Mouse (Mus musculus): Measurements from ENCODE around the gene Aurkb. TPM values are rescaled to one million over a fixed set of nuclear protein-coding genes. Genes with fewer than 3 reads are reported as not detected.

The Aurkb gene
- polyA plus RNA-seq, 2 experiments from 2014 or later: 9.0 to 17.8 TPM

DNA sequence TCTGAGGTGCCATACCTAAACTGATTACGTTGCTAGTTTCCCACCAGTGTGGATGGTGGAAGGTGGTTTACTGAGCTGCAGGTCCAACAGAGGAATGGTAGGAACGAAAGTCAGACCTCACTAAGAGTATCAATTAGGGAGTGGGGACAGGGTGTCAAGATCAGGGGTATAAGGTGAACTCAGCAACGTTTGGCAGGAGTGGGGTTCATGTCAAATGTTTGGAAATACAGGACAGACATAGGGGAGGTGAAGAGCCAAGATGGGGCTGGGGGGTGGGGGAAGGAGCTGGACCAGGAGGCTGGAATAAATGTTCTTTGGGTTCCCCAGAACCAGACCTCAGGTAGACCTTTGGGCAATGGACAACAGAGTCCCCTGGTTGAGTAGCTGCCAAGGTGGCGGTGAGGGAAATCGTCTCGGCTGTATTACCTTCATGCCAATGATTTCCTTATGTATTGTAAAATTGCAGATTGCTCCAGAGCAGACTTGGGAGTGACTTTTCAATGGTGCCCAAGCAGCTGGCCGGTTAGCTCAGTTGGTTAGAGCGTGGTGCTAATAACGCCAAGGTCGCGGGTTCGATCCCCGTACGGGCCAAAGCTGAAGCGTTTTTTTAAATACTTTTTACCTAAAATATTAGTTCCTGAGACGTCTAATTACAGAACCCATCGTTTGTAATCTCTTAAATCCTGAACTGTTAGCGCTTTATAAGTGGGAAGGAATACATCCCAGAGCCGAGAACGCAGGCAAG lies 8.8 kb upstream of the Aurkb start:
- ATAC-seq: peak; percentile 3

DNA sequence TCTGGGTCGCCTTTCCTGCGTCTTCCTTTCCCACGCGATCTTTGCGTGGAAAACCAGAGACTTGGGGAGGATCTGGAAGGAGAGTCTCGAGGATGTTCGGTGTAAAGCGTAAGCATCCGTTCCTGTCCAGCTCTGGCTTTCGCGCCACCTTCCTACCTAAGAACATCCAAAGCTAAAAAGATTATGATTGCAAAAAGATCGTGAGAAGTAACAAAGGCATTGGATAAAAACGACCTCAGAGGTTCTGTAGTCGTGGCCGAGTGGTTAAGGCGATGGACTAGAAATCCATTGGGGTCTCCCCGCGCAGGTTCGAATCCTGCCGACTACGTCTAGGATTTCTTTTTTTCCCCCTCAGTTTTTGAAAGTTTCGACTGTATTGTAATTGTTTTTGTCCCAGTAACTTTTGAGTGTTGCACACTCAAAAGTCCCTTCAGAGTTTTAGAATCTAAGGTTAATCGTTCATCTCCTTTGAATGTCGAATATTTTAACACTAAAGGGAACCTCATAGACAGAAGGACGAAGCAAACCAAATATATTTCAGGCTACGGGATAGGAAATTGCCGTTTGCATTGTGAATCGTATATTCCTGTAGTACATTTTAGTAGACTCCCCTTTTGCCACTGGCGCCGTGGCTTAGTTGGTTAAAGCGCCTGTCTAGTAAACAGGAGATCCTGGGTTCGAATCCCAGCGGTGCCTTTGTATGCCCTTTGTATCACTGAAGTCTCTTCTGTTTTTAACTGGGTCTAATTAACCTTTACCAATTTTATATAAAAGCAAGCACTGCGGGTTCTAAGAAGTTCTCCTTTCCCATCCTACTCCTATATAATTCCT lies 8.0 kb upstream of the Aurkb start:
- peak; percentile 21 for ATAC-seq

DNA sequence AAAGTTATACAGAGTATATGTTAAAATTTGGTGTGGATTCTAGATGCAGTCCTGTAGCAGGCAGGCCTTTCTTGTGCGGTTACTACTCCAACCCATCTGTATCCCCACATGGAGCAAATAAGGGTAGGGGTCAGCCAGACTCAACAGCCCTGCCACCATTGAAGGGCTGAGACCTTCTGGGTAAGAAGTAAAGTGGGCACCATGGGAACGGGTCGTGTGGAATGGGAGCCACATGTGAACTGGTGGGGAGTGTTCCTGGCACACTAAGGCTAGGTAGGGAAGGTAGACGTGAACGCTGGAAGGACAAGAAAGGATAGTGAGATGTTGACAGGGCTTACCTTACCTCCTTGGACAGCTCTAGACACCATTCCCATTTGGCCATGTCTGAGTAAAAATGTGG lies 7.3 kb upstream of the Aurkb start:
- ATAC-seq: no peak

DNA sequence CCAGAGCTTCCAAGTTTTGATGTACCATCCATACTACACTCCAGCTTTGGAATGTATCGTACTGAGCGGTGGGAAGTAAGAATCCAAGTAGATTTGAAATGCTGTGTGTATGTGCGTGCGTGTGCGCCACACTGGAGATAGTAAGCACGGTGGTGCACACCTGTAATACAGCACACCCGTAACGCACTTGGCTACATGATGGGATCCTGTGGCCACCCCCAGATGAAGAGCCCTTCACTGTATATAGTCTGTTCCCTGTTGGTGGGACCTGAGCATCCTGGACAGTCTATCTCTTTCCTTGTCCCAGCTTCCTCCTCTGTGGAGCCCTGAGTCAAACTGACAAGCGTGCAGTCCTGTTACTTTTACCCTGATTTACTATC lies 938 bp downstream of the Aurkb start:
- ATAC-seq: no peak

DNA sequence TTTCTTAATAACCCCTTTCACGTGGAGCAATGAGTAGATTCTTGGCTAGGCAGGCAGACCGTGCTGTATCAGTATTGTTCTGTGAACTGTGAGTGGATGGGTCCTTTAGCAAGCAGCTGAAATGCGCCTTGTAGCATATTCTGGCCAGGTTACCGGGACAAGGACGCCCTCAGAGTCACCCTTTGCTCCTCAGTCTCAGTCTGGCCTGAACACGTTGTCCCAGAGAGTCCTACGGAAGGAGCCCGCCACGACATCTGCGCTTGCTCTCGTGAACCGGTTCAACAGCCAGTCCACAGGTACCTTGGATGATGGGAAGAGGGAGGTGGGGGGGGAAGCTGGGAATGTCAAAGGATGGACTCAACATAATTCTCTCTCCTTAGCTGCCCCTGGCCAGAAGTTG lies 2.1 kb downstream of the Aurkb start:
- no peak for ATAC-seq

DNA sequence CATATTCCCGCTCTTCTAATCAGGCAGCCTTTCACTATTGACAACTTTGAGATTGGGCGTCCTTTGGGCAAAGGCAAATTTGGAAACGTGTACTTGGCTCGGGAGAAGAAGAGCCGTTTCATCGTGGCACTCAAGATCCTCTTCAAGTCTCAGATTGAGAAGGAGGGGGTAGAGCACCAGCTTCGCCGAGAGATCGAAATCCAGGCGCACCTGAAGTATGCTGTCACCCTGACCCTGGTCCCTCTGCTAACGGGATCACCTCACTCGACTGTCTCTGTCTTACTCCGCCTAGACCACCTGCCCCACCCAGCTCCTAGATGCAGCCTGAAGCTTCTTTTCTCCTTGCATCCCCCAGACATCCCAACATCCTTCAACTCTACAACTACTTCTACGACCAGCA lies 2.7 kb downstream of the Aurkb start:
- ATAC-seq: no peak

DNA sequence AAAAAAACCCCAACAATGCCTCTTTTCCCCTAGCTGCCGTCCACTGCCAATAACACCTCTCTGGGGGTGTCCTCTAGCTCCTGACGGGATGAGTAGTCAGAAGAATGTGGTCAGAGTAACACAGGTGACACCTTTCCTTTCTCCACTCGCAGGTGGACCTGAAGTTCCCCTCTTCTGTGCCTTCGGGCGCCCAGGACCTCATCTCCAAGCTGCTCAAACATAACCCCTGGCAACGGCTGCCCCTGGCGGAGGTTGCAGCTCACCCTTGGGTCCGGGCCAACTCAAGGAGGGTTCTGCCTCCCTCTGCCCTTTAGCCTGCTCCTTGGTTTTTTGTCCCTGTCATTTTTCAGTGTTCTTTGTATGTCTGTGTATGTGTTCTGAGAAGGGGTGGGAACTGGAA lies 5.3 kb downstream of the Aurkb start:
- no peak for ATAC-seq

DNA sequence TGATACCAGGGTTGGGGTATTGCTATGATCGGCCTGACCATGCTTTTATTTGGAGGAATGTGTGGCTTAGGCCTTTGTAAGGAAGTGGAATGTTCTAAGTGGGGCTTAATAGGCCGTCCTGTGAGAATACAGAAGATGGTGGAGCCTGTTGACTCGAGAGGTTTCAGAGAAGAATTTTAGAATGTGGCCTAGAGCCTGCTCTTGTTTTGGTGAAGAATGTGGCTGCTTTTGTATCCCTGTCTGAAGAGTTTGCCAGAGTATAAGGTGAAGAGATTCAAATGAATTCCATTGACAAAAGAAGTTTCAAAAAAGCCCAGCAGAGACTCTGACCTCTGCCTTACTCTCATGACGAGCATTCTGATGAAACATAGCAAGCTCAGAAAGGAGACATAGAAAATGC lies 6.3 kb downstream of the Aurkb start:
- ATAC-seq: no peak

DNA sequence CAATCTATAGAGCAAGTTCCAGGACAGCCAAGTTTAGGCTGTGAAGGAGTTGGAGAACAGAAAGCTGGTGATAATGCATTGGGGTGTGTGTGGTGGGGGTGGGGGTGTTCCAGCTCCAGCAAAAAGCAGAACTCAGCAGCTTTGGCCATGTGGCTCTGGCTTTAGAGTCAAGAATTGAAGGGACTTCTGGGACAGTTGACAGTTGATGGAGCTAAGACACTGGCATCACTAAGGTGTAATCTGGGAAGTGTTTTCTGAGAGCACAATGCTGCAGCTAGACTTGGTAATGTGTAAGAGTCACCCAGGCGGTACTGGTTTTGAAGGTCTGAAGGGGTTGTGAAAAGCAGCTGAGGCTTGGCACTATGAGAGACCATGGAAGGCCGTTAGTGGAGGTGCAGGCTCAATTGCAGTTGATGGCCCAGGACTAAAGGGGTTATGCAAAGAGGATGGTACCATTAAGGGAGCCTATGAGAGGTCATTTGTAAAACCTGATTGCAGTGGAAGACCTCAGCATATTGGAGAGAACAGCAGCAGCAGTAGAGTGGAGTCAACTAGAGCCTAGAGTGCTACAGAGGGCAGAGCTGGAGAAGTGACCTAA lies 7.5 kb downstream of the Aurkb start:
- ATAC-seq: no peak

DNA sequence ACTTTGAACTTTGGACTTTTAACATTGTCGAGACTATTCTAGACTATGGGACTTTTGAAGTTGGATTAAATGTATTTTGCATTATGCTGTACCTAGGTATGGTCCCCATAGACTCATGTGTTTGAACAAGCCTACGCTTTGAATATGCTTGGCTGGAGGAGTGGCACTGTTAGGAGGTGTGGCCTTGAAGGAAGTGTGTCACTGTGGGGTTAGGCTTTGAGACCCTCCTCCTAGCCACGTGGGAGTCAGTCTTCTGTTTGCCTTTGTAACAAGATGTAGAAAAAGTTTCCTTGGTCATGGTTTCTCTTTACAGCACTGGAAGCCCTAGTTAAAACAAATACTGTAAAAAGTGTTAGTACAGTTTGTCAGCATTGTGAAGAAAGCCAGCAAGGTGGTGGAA lies 8.4 kb downstream of the Aurkb start:
- no peak for ATAC-seq

DNA sequence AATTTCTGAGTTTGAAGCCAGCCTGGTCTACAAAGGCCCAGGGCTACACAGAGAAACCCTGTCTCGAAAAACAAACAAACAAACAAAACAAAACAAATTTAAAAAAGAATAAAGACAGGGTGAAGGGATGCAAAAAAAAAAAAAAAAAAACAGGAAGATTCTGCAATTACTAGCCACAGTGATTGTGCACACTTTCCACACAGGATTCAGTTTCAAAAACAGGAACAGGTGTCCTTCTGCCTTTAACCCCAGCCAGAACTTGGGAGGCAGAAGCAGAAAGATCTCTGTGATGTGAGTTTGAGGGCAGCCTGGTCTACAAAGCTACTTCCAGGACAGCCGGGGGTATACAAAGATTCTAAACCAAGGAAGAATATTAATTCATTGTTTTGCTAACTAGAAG lies 12.8 kb downstream of the Aurkb start:
- no peak for ATAC-seq

DNA sequence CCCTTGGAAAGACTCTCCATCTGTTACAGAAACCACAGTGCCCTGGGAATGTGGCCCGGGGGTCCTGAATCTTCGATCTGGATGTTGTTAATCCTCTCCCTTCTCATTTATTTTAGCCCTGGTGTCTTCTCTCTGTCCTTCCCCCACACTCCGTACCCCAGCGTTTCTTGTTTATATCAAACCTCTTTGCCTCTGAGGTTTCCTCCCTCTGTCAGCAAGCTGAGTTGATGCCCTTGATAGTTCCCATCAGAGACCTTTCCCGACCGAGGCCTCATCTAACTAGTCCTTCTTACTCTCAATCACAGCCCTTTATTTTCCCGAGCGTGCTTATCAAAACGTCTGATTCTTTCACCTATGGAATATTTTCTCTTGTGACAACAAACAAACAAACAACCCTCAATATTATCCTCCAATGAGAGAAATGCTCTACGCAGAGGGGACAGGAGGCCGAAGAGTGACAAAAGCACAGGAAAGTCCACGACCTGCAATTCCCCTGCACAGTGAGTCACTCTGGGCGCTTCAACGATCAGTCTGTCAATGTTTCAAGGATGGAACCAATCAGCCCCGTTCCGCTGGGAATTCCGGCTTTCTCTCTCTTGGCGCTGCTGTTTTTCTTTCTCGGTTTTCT lies 13.4 kb downstream of the Aurkb start:
- ATAC-seq: no peak

DNA sequence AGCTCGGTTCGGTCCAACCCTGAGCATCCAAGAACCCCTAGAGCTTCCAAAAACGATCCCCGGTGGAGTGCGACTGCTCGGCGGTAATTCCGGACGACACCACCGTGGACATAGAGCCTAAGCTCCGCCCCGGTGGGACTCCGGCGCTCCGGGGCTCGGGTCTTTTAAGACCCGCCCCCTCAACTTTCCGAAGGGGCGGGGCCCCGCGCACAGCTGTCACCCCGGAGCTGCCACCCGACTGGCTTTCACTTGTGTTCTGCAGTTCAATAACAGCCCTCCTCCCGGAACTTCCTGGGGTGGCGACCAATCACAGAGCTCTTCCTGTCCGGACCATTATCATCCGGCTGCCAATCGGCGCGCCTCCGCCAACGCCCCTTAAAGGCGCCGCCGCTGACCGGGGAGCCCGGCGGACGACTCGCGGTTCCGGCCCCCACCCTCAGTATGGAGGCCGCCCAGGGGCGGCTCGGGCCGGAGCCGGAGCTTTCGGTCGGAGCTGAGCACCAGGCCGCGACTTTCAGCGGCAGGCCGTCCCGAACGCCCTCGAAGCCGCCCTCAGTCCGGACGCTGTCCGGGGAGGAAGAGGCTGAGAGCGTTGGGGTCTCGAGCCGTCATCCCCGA lies 14.0 kb downstream of the Aurkb start, which contains the start of gene Borcs6:
Gene Borcs6, plus strand, starts transcription at position 361 of the 618 bp plus-strand sequence.
- ATAC-seq: peak; percentile 89

DNA sequence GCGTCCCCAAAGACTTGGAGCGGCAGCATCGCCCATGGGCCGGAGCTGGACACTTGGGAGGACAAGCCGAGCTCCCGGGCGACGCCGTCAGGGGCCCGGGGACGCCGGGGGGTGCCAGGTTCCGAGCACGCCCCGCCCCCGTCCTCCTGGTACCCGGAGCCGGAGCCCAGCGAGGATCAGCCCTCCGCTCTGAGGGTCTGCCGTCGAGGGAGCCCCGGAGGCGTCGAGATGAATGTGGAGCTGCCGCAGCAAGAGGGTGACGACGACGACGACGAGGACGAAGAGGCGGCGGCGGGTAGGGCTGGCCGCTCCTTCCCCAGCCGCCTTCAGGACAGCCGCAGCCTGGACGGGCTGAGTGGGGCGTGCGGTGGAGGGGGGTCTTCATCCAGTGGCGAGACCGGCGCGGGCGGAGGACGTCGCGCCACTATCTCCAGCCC lies 14.5 kb downstream of the Aurkb start:
- no peak for ATAC-seq

DNA sequence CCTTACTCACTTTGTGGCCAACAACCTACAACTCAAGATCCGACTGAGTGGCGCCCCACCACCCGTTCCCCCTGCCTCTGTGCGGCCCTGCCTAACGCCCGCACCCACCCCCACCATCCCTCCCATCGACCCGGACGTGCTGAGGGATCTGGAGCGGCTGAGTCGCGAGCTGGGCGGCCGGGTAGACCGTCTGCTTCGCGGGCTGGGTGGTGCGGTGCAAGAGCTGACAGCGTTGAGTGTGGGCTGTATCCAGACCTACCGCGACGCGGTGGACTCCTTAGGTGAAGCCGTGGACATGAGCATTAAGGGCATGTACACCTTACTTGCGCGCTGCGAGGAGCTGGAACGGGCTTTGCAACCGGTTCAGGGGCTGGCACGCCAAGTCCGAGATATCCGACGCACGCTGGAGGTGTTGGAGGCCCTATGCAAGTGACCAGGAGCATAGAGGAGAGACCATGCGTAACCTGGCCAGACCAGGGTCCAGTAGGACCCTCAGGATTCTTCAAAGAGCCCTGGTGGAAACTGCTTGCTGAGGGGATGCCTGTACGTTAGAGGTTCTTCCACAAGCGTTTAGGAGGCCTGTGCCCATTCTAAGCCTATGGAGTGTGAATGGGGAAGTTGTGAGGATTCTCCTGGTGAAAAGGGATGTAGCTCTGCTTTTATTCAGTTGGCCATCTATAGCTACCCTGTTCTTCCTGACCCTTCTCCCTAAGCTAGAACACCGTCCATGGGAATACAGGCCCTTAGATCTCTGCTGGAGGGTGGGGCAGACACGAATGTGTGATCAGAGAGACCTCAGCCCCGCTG lies 15.2 kb downstream of the Aurkb start:
- no peak for ATAC-seq

DNA sequence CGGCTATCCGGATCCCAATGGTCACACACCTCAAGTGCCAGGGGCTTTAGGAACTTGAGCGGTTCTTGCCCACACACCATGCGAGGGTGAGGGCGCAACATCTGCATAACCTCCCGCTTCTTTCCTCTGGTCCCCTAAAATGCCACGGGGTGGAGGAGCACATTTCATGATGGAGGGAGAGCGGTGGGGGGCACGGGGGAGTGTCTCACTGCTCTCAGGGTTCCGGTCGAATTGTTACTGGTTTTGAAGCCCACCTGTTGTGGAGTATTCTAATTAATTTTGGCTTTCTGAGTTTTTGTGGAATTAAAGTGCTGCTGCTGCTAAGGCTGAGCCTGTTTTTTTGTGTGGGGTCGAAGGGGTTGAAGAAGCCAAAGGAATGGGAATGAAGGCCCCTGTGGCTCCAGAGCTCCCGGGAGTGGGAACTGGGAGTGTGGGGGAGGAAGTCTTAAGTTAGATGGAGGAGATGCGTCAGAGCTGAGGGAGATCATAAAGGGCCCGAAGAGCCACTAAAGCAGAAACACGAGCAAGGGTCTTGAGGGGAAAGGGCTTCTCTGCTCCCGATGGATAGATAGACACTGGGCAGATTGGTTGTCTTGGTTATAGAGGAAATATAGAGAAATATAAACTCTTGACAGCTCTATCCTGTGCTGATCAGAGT lies 15.9 kb downstream of the Aurkb start:
- no peak for ATAC-seq

DNA sequence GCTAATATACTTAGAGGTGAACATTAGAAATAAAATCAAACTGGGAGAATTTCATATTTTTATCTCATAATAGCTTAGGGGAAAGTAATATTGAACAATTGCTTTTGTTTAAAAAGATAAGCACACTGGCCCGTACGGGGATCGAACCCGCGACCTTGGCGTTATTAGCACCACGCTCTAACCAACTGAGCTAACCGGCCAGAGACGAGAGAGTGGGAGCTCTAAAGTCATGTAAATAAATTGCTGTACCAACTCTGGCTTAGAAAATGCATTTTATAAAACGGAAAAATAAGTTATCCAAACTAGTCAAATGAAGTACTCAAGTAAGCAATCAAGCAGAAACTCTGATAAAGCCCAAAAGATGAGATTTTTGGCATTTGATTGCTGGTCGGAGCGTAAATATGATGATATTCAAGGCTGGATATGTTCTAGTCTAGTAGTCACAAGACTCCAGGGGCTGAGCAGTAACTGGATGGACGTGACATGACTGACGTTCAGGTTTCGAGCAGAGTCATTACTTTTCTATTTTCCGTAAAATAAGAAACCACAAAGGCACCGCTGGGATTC lies 16.8 kb downstream of the Aurkb start:
- ATAC-seq: no peak

DNA sequence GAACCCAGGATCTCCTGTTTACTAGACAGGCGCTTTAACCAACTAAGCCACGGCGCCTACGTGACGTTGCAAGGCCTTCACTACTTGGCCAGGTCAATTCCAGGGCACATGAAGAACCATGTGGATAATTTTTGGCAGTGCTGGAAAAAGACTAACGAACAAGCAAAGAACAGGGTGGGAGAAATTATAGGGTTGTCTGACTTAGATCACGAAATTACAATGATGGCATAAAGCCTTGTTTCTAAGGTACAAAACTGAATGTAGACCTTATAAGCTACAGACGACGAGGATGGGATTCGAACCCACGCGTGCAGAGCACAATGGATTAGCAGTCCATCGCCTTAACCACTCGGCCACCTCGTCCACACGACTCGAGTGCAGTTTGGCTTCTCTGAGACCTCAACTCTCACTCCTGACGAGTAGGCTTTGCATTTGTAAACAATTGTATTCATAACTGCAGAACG lies 17.3 kb downstream of the Aurkb start:
- peak; percentile 49 for ATAC-seq

DNA sequence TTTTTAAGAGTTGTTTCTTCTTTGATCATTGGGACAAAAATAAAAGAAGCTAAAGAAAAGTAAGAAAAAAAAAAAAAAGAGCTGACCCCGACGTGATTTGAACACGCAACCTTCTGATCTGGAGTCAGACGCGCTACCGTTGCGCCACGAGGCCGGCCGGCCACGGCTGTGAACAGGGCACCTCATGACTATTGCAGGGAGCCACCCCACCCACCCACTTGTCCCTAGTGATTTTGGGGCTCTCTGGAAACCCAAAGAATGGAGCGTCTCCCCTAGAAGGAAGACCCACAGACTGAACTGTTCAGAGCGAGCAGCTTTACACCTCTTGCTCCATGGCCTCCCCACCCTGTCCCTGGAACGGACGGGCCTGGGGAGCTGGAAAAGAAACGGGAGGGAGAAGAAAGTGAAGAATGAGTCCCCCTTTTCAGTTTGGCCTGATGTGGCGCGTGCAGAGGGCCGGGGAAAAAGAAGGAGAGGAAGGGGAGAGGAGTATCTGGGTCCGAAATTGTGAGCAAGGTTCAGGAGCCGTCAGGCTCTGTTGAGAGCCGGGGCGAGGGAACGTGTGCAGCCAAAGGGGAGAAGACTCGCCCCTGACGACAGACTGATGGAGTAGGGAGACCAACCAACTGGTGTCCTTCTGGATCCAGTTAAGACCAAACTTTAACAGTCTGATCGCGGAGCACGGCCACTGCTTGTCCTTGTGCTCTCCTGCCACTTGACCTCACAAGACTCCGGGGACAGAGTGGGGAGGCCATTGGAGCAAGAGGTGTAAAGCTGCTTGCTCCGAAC lies 18.2 kb downstream of the Aurkb start:
- ATAC-seq: peak; percentile 16

All from CD4-positive, CD25-positive, alpha-beta regulatory T cell, adult 4 months (primary cell).